Mouse (Mus musculus): Measurements from ENCODE around the gene Ubqln1.
"Not testable (repeated sequence)": the region's sequence is repeated elsewhere in the genome, so short reads cannot be mapped to it uniquely, and the experiment has no call there.

Gene Ubqln1

DNA sequence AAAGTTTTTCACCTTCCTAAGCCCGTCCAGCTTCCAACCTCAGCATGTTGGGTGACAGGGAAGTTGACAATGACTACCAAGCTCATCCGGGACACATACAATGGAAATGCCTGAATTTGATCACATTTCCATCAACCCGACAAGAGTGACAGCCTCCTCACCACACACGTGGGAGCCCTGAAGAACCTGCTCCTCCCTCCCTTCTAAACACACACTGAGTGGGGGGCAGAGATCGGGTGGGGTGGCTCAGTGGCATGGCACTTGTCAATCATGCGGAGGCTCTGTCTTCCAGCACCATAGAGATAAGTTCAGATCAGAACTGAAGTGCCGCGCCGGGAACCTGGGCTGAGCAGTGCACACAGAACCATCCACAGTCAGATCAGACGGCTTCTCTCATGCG lies 65.0 kb downstream of the Ubqln1 start:
- no peak for DNase-seq (ENCODE audit: low read depth)

DNA sequence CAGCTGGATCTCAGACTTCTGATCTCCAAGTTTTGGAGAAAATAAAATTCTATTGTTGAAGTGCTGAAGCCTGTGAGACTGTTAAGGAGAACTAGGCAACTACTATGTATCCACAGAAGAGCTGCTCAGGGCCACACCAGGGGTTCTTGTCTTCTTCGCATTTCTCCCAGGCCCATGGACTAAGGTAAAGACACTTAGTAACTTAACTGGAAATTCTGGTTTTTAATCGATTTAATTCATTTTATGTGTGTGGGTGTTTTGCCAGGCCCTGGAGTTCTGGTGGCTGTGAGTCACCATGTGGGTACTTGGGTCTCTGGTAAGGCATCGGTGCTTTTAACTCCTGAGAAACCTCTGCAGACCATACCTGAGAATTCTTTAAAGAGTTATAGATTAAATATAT lies 65.8 kb downstream of the Ubqln1 start:
- DNase-seq (ENCODE audit: low read depth), result no peak

DNA sequence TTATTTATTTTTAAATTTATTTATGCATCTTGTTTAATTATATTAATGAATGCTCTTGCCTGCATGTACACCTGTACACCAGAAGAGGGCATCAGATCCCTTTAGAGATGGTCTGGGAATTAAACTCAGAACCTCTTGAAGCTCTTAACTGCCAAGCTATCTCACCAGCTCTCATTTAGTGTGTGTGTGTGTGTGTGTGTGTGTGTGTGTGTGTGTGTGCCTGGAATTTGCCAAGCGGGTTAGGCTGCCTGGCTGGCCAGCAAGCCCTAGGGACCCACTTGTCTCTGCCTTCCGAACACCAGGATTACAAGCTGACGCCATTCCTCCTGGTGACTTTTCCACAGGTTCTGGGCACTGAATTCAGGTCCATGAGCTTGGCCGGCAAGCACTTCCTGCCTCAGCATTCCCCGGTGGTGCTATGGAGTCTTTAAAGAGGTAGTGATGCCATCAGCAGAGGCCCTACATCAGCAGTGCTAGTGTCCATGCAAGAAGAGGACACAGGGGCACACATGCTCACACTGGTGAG lies 66.4 kb downstream of the Ubqln1 start:
- DNase-seq (ENCODE audit: low read depth), result no peak

DNA sequence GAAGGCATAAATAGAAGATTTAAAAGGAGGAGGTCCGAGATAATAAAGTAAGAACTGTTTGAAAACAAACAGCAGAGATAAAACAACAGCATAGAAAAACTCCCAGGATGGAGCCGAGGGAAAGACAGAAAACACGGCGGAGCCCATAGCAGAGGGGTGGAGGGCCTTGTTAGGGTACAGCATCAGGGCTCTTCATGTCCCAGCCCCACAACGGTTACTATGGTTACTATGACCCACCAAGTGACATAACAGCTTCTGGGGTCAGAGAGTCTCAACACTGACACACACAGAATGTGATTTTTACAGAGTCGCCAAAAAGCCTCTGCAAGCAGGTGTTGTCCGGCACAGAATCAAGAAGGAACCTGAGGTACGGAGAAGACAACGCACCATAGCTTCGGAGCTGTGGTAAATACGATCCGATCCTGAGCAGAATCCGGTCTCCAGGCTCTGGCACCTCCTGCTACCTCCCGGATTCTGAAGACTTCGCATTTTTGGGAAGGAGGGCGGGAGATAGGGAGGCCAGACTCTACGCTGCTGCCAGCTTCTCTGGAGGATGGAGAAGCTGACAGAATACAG lies 67.1 kb downstream of the Ubqln1 start:
- peak; percentile 86 for DNase-seq (ENCODE audit: low read depth)

DNA sequence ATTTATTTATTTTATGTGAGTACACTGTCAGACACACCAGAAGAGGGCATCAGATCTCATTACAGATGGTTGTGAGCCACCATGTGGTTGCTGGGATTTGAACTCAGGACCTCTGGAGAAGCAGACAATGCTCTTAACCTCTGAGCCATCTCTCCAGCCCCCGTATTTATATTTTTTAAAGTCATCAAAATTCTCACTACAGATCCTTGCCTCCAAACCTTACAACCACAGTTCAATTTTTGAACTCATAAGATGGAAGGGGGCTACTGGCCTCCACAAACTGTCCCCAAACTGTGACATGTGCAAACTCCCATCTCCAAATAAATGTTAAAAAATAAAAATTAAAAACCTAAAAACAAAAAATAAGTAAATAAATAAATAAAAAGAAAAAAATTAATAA lies 67.7 kb downstream of the Ubqln1 start:
- DNase-seq (ENCODE audit: low read depth), result no peak

DNA sequence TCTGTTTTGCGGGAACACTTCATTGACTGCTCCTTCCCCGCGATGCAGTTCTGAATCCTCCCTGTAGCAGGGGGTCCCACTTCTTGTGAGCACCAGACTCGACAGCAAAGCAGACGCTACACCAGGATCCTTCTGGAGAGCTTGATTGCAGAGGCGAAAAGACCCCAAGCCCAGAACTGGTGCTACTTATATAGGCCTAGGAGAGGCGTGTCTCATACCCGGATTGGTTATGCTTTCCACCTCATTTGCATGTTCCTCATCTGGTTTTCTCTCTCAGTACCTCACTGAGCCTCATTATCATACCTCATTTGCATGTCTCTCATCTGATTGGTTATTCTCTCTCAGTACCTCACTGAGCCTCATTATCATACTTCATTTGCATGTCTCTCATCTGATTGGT lies 68.8 kb downstream of the Ubqln1 start:
- DNase-seq (ENCODE audit: low read depth), result not testable (repeated sequence)

DNA sequence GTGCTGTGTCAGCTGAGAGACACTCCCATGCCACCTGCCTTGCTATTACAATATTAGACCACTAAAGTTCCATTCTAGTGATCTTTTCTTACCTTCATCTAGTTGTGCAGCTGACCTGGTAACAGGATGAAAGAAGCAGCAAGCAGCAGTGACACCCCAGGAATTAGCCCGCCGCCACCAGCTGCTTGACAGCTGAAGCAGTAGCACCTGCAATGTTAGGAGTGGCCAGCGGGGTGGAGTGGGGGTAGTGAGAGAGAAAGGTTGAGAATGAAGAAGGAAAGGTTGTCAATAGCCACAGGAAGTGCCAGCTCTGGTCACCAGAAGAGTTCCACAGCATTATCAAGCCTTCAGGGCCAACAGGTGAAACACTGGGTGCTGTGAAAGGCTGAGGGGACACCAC lies 83.8 kb downstream of the Ubqln1 start:
- DNase-seq (ENCODE audit: low read depth), result no peak

DNA sequence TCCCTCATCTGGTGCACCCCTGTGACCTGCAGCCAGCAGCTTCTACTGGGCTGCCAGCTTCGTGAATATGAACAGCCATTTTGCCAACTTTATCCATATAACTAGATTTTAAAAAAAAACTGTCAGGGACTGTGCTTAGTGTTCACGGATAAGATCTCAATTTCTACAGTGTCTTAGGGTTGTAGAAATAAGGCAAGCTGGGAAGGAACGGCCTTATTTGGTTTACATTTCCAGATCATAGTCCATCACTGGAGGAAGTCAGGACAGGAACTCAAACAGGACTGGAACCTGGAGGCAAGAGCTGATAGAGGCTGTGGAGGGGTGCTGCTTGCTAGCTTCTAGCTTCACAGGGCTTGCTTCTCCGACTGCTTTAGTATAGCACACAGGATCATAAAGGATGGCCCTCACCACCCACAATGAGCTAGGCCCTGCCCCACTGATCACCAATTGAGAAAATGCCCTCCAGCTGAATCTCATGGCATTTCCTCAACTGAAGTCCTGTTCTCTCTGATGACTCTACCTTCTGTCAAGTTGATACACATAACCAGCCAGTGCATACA lies 85.7 kb downstream of the Ubqln1 start:
- peak; percentile 29 for DNase-seq (ENCODE audit: low read depth)

DNA sequence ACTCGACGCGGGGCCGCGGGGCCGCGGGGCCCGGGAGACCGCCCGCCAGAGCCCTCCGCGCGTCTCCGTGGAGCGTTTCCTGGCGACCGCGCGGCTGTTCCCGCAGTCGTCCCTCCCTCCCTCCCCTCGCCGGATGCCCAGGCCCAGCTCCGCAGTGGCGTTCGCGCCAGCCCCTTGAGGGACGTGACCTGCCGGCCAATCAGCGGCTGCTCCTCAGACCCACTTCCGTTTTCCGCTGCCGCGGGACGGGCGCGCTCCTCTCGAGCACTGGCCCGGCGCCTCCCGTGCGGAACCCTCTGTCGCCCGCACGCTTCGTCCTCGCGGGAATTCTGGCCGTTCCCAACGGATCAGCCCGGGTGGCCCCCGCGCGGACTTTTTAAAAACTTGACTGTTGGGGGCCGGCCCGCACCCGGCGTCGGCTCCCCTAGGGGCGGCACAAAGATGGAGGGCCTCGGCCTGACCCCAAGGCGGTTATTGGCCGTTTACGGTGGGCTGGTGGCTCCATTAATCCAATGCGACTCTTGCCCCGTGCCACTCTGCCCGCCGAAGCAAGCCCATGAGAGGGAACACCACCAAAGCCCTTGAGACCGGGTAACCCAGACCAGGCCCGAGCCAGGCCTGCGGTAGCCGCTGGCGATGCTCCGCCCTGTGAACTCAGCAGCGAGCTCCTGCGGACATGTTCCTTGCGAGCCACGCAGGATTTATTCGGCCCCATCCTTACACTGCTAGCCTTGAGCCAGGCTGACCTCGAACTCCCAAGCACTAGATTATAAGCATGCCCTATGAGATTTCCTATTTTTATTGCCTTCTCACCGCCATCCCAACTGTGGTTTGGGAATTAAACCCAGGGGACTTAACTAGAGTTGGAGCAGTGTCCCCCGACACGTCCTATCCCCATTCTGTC lies 86.4 kb downstream of the Ubqln1 start:
- DNase-seq (ENCODE audit: low read depth), result peak; percentile 83

DNA sequence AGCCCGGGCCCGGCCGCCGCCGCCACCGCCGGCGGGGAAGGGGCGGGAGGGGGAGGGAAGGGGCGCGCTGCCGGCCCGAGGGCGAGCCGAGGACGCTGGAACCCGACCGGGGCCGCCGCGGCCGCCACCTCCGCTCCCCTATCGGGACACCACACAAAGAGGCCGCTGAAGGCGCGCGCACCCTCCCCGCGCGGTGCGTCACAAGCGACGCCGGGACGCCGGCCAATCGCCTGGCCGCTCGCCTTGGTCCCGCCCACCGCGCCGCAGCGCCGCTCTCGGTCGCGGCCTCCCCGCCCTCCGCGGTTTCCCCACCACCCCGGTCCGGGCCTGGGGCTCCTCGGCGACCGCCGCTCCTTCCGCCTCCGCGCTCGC lies 87.1 kb downstream of the Ubqln1 start, which contains the start of gene Hnrnpa0:
Gene Hnrnpa0, minus strand, starts transcription at position 161 of the 372 bp plus-strand sequence.
- DNase-seq (ENCODE audit: low read depth), result peak; percentile 79

DNA sequence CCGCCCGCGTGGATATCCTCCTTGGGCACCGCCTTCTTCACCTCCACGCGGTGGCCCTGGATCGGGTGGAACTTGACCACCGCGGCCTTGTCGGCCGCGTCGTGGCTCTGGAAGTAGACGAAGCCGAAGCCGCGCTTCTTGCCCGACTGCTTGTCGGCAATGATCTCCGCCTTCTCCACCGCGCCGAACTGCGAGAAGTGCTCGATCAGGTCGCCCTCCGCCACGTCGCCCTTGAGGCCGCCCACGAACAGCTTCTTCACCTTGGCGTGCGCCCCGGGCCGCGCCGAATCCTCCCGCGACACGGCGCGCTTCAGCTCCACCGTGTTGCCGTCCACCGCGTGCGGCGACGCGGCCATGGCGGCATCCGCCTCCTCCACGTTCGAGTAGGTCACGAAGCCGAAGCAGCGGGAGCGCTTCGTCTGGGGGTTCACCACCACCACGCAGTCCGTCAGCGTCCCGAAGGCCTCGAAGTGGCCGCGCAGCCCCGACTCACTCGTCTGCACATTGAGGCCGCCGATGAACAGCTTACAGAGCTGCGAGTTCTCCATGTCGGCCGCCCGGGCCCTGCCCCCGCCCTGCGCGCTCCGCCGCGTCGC lies 87.6 kb downstream of the Ubqln1 start:
- peak; percentile 24 for DNase-seq (ENCODE audit: low read depth)

DNA sequence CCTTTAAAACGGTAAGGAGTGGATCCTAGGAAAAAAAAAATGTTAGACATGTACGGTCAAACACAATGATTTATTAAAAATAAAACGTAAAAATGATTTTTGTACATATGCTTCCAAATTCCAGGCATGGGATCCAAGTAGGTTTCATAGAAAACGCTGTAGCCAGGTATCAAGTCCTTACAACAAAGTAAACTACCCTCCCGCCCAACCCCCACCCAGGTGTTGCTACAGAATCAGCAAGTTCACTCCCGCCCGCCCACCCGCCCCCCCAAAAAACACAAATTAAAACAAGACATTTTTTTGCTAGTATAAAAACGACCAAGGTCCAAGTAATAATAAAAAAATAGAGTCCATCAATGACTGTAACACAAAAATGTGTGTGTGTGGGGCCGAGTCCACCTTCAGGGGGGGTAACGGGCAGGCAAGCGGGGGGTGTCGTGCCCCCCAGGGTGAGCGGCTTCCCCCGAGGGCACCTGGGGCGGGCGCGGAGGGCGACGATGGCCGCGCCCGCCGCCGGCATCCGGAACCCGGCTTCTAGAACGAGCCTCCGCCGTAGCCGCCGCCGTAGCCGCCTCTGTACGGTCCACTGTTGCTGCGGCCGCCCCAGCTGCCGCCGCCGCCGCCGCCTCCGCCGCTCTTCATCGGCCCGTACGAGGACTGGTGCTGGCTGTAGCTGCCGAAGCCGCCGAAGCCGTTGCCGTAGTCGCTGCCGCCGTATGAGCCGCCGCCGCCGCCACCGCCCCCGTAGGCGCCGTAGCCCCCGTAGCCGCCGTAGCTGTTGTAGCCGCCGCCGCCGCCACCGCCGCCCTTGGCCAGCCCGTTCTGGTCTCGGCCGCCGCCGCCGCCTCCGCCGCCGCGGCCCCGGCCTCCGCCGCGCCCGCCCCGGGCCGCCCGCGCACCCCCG lies 88.3 kb downstream of the Ubqln1 start:
- peak; percentile 27 for DNase-seq (ENCODE audit: low read depth)

Measured in c-Kit-positive CD71-positive TER-119-negative erythroid progenitor cells, embryonic 14.5 days (primary cell).